Comparison of ENCODE assay signal across 9 mouse cellular contexts in the genomic region with DNA sequence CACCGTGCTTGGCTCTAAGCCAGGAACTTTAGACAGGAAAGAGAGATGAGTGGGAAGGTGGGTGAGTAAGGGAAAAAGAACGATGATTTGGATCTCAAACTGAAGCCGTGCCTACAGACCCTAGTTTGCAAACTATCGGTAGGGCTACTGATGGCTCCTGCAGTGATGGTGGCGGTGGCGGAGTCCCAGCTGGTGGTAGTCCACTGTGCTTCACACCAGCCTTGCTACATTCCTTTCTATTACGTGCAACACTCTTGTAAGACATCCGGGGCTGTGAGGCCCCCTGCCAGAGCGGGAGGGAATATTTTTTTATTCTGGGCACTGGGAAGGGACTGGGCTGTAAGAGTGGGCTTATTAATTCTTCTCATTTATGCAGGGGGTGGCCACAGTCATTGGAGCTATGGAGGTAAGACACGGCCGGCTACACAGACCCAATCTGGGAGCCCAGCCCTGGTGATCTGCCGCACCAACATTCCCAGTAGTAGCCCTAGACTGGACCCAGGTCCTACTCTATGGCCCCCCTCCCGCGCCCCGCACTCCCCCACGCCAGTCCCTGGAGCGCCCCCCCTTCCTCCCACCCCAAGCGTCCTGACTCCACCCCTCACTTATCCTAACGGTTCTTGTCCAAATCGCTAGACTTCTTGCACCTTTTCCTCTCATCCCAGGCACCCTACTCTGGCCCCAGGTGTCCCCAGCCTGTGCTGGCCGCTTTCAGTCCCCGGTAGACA. TPM values are rescaled to one million over a fixed set of nuclear protein-coding genes. Genes with fewer than 3 reads are reported as not detected.
DNase-seq lines count a peak whose midpoint lies in the region; ATAC-seq and TF ChIP-seq lines count a peak whose summit lies in the region.
"Had no signal": no experiment of that assay in that cellular context is flagged by ENCODE, and none has a peak within 500 bp of the region (broad histone marks: within the 10 kb centered on the region; RNA-seq: fewer than 3 reads in every experiment).

No protein-coding gene starts in this region.

- H3K9ac ChIP-seq in lung, embryonic 15.5 days = peak overlapping the region; percentile 44
- H3K9ac ChIP-seq in stomach, embryonic 16.5 days (ENCODE audit: low read length) = peak overlapping the region; percentile 73

- no peak for TF ChIP-seq CTCF in E14TG2a.4 (conservative IDR thresholded peaks at IDR 0.05; ENCODE audit: low read length)

- H3K36me3 ChIP-seq in E14TG2a.4 (ENCODE audit: insufficient read depth, low read length) = no peaks in the 10 kb centered on the region
- H3K36me3 ChIP-seq in lung, embryonic 15.5 days = no peaks in the 10 kb centered on the region
- H3K36me3 ChIP-seq in stomach, embryonic 16.5 days (ENCODE audit: control insufficient read depth, insufficient read depth, low read length) = no peaks in the 10 kb centered on the region

- peaks cover 53% of the 10 kb centered on the region for H3K27me3 ChIP-seq in E14TG2a.4 (ENCODE audit: insufficient read depth, low read length)
- no peaks in the 10 kb centered on the region for H3K27me3 ChIP-seq in lung, embryonic 15.5 days
- H3K27me3 ChIP-seq in stomach, embryonic 16.5 days (ENCODE audit: control insufficient read depth, insufficient read depth, low read length) = no peaks in the 10 kb centered on the region

- ATAC-seq in granulocyte monocyte progenitor cell, adult 5-6 weeks (replicated peaks; ENCODE audit: poor library complexity, severe bottlenecking) = peak; percentile 30
- peak; percentile 50; the same call in 1 of the 2 replicates for ATAC-seq in lung, embryonic 15.5 days (ENCODE audit: borderline replicate concordance, extremely low read depth, low FRiP score, low TSS enrichment)
- peak; percentile 39; the same call in 1 of the 2 replicates for ATAC-seq in stomach, embryonic 16.5 days (ENCODE audit: insufficient read depth, low FRiP score)

- peaks cover 64% of the 10 kb centered on the region for H3K4me1 ChIP-seq in E14TG2a.4 (replicated peaks; ENCODE audit: low read depth, low read length)
- H3K4me1 ChIP-seq in lung, embryonic 15.5 days = peaks cover 19% of the 10 kb centered on the region
- peaks cover 14% of the 10 kb centered on the region for H3K4me1 ChIP-seq in stomach, embryonic 16.5 days (ENCODE audit: control insufficient read depth, insufficient read depth, low read length)

- peak; percentile 36 for DNase-seq in embryo, embryonic 11 days
- no peak for DNase-seq in embryo, embryonic 10 days (ENCODE audit: low spot score)
- DNase-seq in left cerebral cortex, postnatal 25 days (ENCODE audit: low spot score in 2 of 2) = no peak
- no peak for DNase-seq in retina, postnatal 1 day

- intact Hi-C loops in left cerebral cortex, postnatal 25 days (cut with DNase I) = no loop called here

- 3% methylated on average over 22 of the region's 22 CpGs for WGBS in lung, embryonic 15.5 days
- 3% methylated on average over 22 of the region's 22 CpGs for WGBS in stomach, embryonic 16.5 days

- peak overlapping the region; percentile 72 for H3K4me3 ChIP-seq in E14TG2a.4 (replicated peaks; ENCODE audit: low read length)
- H3K4me3 ChIP-seq in lung, embryonic 15.5 days = peak overlapping the region; percentile 51
- H3K4me3 ChIP-seq in stomach, embryonic 16.5 days (replicated peaks; ENCODE audit: low read length) = peak overlapping the region; percentile 61

- no peaks in the 10 kb centered on the region for H3K9me3 ChIP-seq in E14TG2a.4 (ENCODE audit: low read length)
- H3K9me3 ChIP-seq in lung, embryonic 15.5 days = no peaks in the 10 kb centered on the region
- H3K9me3 ChIP-seq in stomach, embryonic 16.5 days (replicated peaks; ENCODE audit: control insufficient read depth, low read length) = no peaks in the 10 kb centered on the region

- peak overlapping the region; percentile 58 for H3K27ac ChIP-seq in lung, embryonic 15.5 days
- H3K27ac ChIP-seq in stomach, embryonic 16.5 days (ENCODE audit: low read length) = 0 out of 2 replicates have a peak overlapping the region, but pooled peaks have one; percentile 49

- peak overlapping the region; percentile 90 for H3K4me2 ChIP-seq in lung, embryonic 15.5 days
- peak overlapping the region; percentile 94 for H3K4me2 ChIP-seq in stomach, embryonic 16.5 days (ENCODE audit: low read depth, low read length)

RNA-seq across cellular contexts. Expression of a gene that starts 1.3 kb away (rescaled TPM):
- total RNA-seq in granulocyte monocyte progenitor cell, adult 5-6 weeks (2014; fragmentation: Nextera tagmentation) = 11.6 and 16.9 TPM in 2 replicates
- 4.1 and 7.6 TPM in 2 replicates for total RNA-seq in granulocyte monocyte progenitor cell, adult 5-6 weeks (2017)
- polyA plus RNA-seq in lung, embryonic 15.5 days (2015; fragmentation: Nextera tagmentation; extraction: Ambion mirVana) = 4.7 and 6.1 TPM in 2 replicates
- 22.3 and 22.9 TPM in 2 replicates for polyA plus RNA-seq in stomach, embryonic 16.5 days (2015; fragmentation: Nextera tagmentation; extraction: Ambion mirVana)
- 1 to 10 TPM in 1 of 2 experiments, not detected in 1; 1.0 TPM for total RNA-seq in left cerebral cortex, postnatal 25 days (2021)

RNA-seq across cellular contexts. Expression of a gene that starts 8.6 kb away (rescaled TPM):
- total RNA-seq in granulocyte monocyte progenitor cell, adult 5-6 weeks (2014; fragmentation: Nextera tagmentation) = 52.0 and 55.5 TPM in 2 replicates
- total RNA-seq in granulocyte monocyte progenitor cell, adult 5-6 weeks (2017) = 63.7 and 81.2 TPM in 2 replicates
- 48.8 and 54.0 TPM in 2 replicates for polyA plus RNA-seq in lung, embryonic 15.5 days (2015; fragmentation: Nextera tagmentation; extraction: Ambion mirVana)
- 45.0 and 46.1 TPM in 2 replicates for polyA plus RNA-seq in stomach, embryonic 16.5 days (2015; fragmentation: Nextera tagmentation; extraction: Ambion mirVana)
- under 1 TPM; 0.37 to 0.96 TPM for total RNA-seq in left cerebral cortex, postnatal 25 days (2021)

RNA-seq across cellular contexts. Expression of a gene that starts 15.4 kb away (rescaled TPM):
- 28.2 and 44.7 TPM in 2 replicates for total RNA-seq in granulocyte monocyte progenitor cell, adult 5-6 weeks (2014; fragmentation: Nextera tagmentation)
- total RNA-seq in granulocyte monocyte progenitor cell, adult 5-6 weeks (2017) = 48.0 and 56.1 TPM in 2 replicates
- 67.4 and 70.1 TPM in 2 replicates for polyA plus RNA-seq in lung, embryonic 15.5 days (2015; fragmentation: Nextera tagmentation; extraction: Ambion mirVana)
- 106 and 113 TPM in 2 replicates for polyA plus RNA-seq in stomach, embryonic 16.5 days (2015; fragmentation: Nextera tagmentation; extraction: Ambion mirVana)
- total RNA-seq in left cerebral cortex, postnatal 25 days (2021) = 10 to 100 TPM; 22.3 to 25.4 TPM

RNA-seq across cellular contexts. Expression of a gene that starts 15.5 kb away (rescaled TPM):
- 1.6 and 3.8 TPM in 2 replicates for total RNA-seq in granulocyte monocyte progenitor cell, adult 5-6 weeks (2014; fragmentation: Nextera tagmentation)
- total RNA-seq in granulocyte monocyte progenitor cell, adult 5-6 weeks (2017) = 2.5 and 5.2 TPM in 2 replicates
- 198 and 216 TPM in 2 replicates for polyA plus RNA-seq in lung, embryonic 15.5 days (2015; fragmentation: Nextera tagmentation; extraction: Ambion mirVana)
- polyA plus RNA-seq in stomach, embryonic 16.5 days (2015; fragmentation: Nextera tagmentation; extraction: Ambion mirVana) = 1,306 and 1,388 TPM in 2 replicates
- 1 to 10 TPM; 8.0 to 8.1 TPM for total RNA-seq in left cerebral cortex, postnatal 25 days (2021)

RNA-seq across cellular contexts. Expression of a gene that starts 24.6 kb away (rescaled TPM):
- not detected in 2 replicates for total RNA-seq in granulocyte monocyte progenitor cell, adult 5-6 weeks (2014; fragmentation: Nextera tagmentation)
- total RNA-seq in granulocyte monocyte progenitor cell, adult 5-6 weeks (2017) = not detected in 2 replicates
- 0.14 and 1.2 TPM in 2 replicates for polyA plus RNA-seq in lung, embryonic 15.5 days (2015; fragmentation: Nextera tagmentation; extraction: Ambion mirVana)
- polyA plus RNA-seq in stomach, embryonic 16.5 days (2015; fragmentation: Nextera tagmentation; extraction: Ambion mirVana) = not detected in 2 replicates
- total RNA-seq in left cerebral cortex, postnatal 25 days (2021) = not detected
- total RNA-seq: hematopoietic stem cell, adult 5-6 weeks had no signal

Comparison
In these comparisons a context has a peak if more than half of its experiments do, and no peak if none do; other contexts are left out.
1. RNA of a gene that starts 8.6 kb away (total RNA-seq): 52.0 to 81.2 TPM in granulocyte monocyte progenitor cell, adult 5-6 weeks; 0.37 to 0.96 TPM in left cerebral cortex, postnatal 25 days; every median in the first group is over 10 times any median in the second.
2. Peak in every context shown above with its lines, with median percentiles within 50 percentile points of each other: H3K4me3 ChIP-seq and ATAC-seq.